14 mouse cellular contexts compared by ENCODE assay signal in genomic region chr6:97443522-97443921, GRCm38 (mm10).
DNase-seq lines count a peak whose midpoint lies in the region; ATAC-seq and TF ChIP-seq lines count a peak whose summit lies in the region.
"Had no signal": no experiment of that assay in that cellular context is flagged by ENCODE, and none has a peak within 500 bp of the region (broad histone marks: within the 10 kb centered on the region; RNA-seq: fewer than 3 reads in every experiment).

No protein-coding gene starts in this region.

- 57% methylated on average over 4 of the region's 4 CpGs for WGBS in hindbrain, postnatal 0 days
- WGBS in hindbrain, embryonic 10.5 days: 86% methylated on average over 4 of the region's 4 CpGs
- whole genome bisulfite sequencing in midbrain, embryonic 14.5 days: 72% methylated on average over 4 of the region's 4 CpGs
- 89% methylated on average over 4 of the region's 4 CpGs for WGBS in midbrain, embryonic 10.5 days

- H3K27me3 ChIP-seq in hindbrain, postnatal 0 days (ENCODE audit: insufficient read depth, low read length): no peaks in the 10 kb centered on the region
- H3K27me3 ChIP-seq in hindbrain, embryonic 10.5 days (ENCODE audit: insufficient read depth, poor library complexity, severe bottlenecking): no peaks in the 10 kb centered on the region
- no peaks in the 10 kb centered on the region for H3K27me3 ChIP-seq in midbrain, embryonic 14.5 days (ENCODE audit: control insufficient read depth, insufficient read depth, low read length)
- no peaks in the 10 kb centered on the region for H3K27me3 ChIP-seq in midbrain, embryonic 10.5 days (ENCODE audit: low read depth, poor library complexity, severe bottlenecking)
- H3K27me3 ChIP-seq: heart, embryonic 13.5 days; hindbrain, embryonic 15.5 days had no signal

- H3K9me3 ChIP-seq in hindbrain, postnatal 0 days (ENCODE audit: low read length): no peaks in the 10 kb centered on the region
- no peaks in the 10 kb centered on the region for H3K9me3 ChIP-seq in hindbrain, embryonic 10.5 days
- no peaks in the 10 kb centered on the region for H3K9me3 ChIP-seq in midbrain, embryonic 14.5 days (ENCODE audit: control insufficient read depth, low read length)
- no peaks in the 10 kb centered on the region for H3K9me3 ChIP-seq in midbrain, embryonic 10.5 days (replicated peaks)
- H3K9me3 ChIP-seq: heart, embryonic 13.5 days; hindbrain, embryonic 15.5 days had no signal

- H3K4me2 ChIP-seq in hindbrain, postnatal 0 days (ENCODE audit: low read depth, low read length): no peak overlapping the region
- no peak overlapping the region for H3K4me2 ChIP-seq in midbrain, embryonic 14.5 days (ENCODE audit: low read length)
- H3K4me2 ChIP-seq: heart, embryonic 13.5 days; hindbrain, embryonic 15.5 days had no signal

- H3K36me3 ChIP-seq in hindbrain, postnatal 0 days (ENCODE audit: insufficient read depth, low read length): no peaks in the 10 kb centered on the region
- no peaks in the 10 kb centered on the region for H3K36me3 ChIP-seq in hindbrain, embryonic 10.5 days
- no peaks in the 10 kb centered on the region for H3K36me3 ChIP-seq in midbrain, embryonic 14.5 days (ENCODE audit: control insufficient read depth, insufficient read depth, low read length)
- no peaks in the 10 kb centered on the region for H3K36me3 ChIP-seq in midbrain, embryonic 10.5 days
- H3K36me3 ChIP-seq: heart, embryonic 13.5 days; hindbrain, embryonic 15.5 days had no signal

- H3K9ac ChIP-seq in hindbrain, postnatal 0 days (replicated peaks; ENCODE audit: low read length): no peak overlapping the region
- no peak overlapping the region for H3K9ac ChIP-seq in midbrain, embryonic 14.5 days (replicated peaks; ENCODE audit: low read length)
- H3K9ac ChIP-seq: heart, embryonic 13.5 days; hindbrain, embryonic 15.5 days had no signal

- TF ChIP-seq CTCF in hindbrain, postnatal 0 days (IDR thresholded peaks at IDR 0.05; ENCODE audit: low read depth): no peak

- H3K4me1 ChIP-seq in hindbrain, postnatal 0 days (ENCODE audit: insufficient read depth, low read length): no peaks in the 10 kb centered on the region
- peaks cover 16% of the 10 kb centered on the region for H3K4me1 ChIP-seq in hindbrain, embryonic 10.5 days (replicated peaks)
- no peaks in the 10 kb centered on the region for H3K4me1 ChIP-seq in midbrain, embryonic 14.5 days (ENCODE audit: control insufficient read depth, insufficient read depth, low read length)
- peaks cover 22% of the 10 kb centered on the region for H3K4me1 ChIP-seq in midbrain, embryonic 10.5 days

- peak; percentile 21 to 24 for DNase-seq in cerebellum, postnatal 14 days
- no peak for DNase-seq in cerebellum, adult 9-11 months
- peak; percentile 29 for DNase-seq in hindbrain, postnatal 0 days (ENCODE audit: low spot score)
- no peak for DNase-seq in hindbrain, embryonic 10.5 days (ENCODE audit: low spot score)
- peak; percentile 38 for DNase-seq in midbrain, embryonic 14.5 days
- DNase-seq in midbrain, embryonic 10.5 days (ENCODE audit: low spot score): no peak
- peak; percentile 54 for DNase-seq in heart, postnatal 4 days
- no peak for DNase-seq in layer of hippocampus, postnatal 25 days (ENCODE audit: extremely low spot score in 1 of 2, low spot score in 1 of 2)
- DNase-seq: cerebellum, adult 11 months had no signal

- no peak overlapping the region for H3K4me3 ChIP-seq in hindbrain, postnatal 0 days (ENCODE audit: low read length)
- H3K4me3 ChIP-seq in hindbrain, embryonic 10.5 days: no peak overlapping the region
- H3K4me3 ChIP-seq in midbrain, embryonic 14.5 days (replicated peaks; ENCODE audit: low read depth, low read length): no peak overlapping the region
- H3K4me3 ChIP-seq in midbrain, embryonic 10.5 days: no peak overlapping the region
- H3K4me3 ChIP-seq: erythroblast, embryonic 14.5 days; heart, embryonic 13.5 days; hindbrain, embryonic 15.5 days; left cerebral cortex, adult 2 months had no signal

- H3K27ac ChIP-seq in hindbrain, postnatal 0 days: no peak overlapping the region
- H3K27ac ChIP-seq in hindbrain, embryonic 10.5 days: no peak overlapping the region
- H3K27ac ChIP-seq in midbrain, embryonic 14.5 days (replicated peaks; ENCODE audit: low read depth, low read length): no peak overlapping the region
- H3K27ac ChIP-seq in midbrain, embryonic 10.5 days (replicated peaks): no peak overlapping the region
- H3K27ac ChIP-seq: heart, embryonic 13.5 days; hindbrain, embryonic 15.5 days; left cerebral cortex, adult 2 months had no signal

- ATAC-seq in hindbrain, postnatal 0 days: no peak
- no peak for ATAC-seq in midbrain, embryonic 14.5 days (ENCODE audit: low FRiP score, low TSS enrichment)
- ATAC-seq: lung, postnatal 0 days had no signal

Comparison
In these comparisons a context has a peak if more than half of its experiments do, and no peak if none do; other contexts are left out.
1. DNase-seq: peak in cerebellum, postnatal 14 days (2 of 2), hindbrain, postnatal 0 days (single experiment), midbrain, embryonic 14.5 days (single experiment) and heart, postnatal 4 days (single experiment); none in cerebellum, adult 9-11 months (single experiment), hindbrain, embryonic 10.5 days (single experiment), midbrain, embryonic 10.5 days (single experiment) and layer of hippocampus, postnatal 25 days (0 of 2).